Mouse (Mus musculus) Patski (cell line): ENCODE results near the gene Pcyox1. TPM values are rescaled to one million over a fixed set of nuclear protein-coding genes. Genes with fewer than 3 reads are reported as not detected.
"Not testable (repeated sequence)": the region's sequence is repeated elsewhere in the genome, so short reads cannot be mapped to it uniquely, and the experiment has no call there.

ENCODE experiments used
- ATAC-seq: fragments of 100-300 bp; one replicate; pipeline ENCODE4 v1.8.0; 2021
- CTCF ChIA-PET: fragments of 350-600 bp; sonication (Branson Sonifier 250); formaldehyde crosslinking; loops from one replicate; lab custom pipeline; 2022; ENCODE audit warnings: inconsistent platforms; lab: Charles Lee
- POLR2A ChIA-PET: fragments of 350-600 bp; sonication (Branson Sonifier 250); formaldehyde crosslinking; loops from one replicate; lab custom pipeline; 2022; ENCODE audit warnings: antibody characterized with exemption, inconsistent platforms; lab: Charles Lee
- DNase-seq: peaks from one replicate; pipeline ENCODE4 v3.0.0-alpha.2; 2011; ENCODE audit warnings: low read depth, low spot score
- H3K27me3 ChIP-seq: fragments of 371-371 bp; one replicate; pipeline ENCODE4 v1.5.1; 2021
- CTCF ChIP-seq: fragments of 100-300 bp; IDR thresholded peaks from one replicate; pipeline ENCODE4 v1.5.1; 2021
- in situ Hi-C: fragments of 300-500 bp; cut with MboI; formaldehyde crosslinking; loops from 3 replicates; pipeline ENCODE4 v1.11.1; 2018; ENCODE audit warnings: low pct_unique_long_range_greater_than_20kb, mixed read lengths
- polyA plus RNA-seq: library from polyadenylated mRNA; unstranded; gene quantifications from one replicate; pipeline ENCODE4 v1.2.3, GENCODE M21; 2021

The Pcyox1 gene
- polyA plus RNA-seq, 1 experiment from 2014 or later = 151 TPM

DNA sequence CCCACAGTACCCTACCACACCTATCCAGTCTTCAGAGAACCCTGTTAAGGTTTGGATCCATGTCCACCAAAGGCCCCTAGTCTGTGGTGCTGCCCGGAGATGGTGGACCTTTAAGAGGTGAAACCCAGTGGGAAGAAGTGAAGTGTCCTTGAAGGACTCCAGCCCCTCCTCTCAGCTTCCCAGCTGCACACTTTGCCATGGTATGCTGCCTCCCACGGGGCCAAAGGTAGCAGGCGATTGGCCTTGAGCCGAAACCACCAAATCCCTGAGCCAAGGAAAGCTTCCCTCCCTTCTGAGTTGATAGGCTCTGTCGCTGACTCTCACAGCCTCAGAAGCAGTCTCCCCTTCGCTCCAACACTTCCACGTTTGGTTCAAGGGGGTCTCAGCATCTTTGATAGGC is 36.3 kb downstream of the Pcyox1 start:
- no peak for ATAC-seq
- no peak for TF ChIP-seq CTCF
- in situ Hi-C loops = loop anchor here (5.0 to 10.0 kb wide), 2 partner anchors 233 to 336 kb away; partner anchors contain the start of gene Add2
- peaks cover 3% of the 10 kb centered on the region for H3K27me3 ChIP-seq
- ChIA-PET POLR2A (no interaction called here), CTCF (no interaction called here)
- DNase-seq = no peak

DNA sequence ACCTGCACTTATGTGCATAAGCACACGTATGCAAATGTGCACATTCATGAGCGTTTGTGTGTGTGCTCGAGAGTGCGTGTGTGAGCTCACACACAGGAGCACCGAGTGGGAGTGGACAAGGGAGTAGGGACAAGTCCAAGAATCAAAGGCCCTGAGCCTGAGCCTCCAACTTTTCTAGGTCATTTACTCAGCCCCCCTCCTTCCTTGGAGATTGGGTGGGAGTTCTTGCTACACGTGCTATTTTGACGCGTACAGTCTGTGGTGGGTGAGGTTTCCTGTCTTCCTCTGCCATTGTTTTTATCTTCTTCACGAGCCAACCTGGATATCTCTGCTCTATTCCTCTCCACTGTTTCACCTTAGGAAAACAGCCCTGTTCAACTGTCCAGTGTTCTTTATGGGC is 40.0 kb downstream of the Pcyox1 start:
- ChIA-PET CTCF (interaction anchor here (1.0 to 1.4 kb wide), 2 partner anchors 8 kb away, joined by 3 read pairs; partner anchors contain the start of gene Fam136a), POLR2A (no interaction called here)
- no peak for TF ChIP-seq CTCF
- in situ Hi-C loops = loop anchor here (10.0 kb wide), 1 partner anchor 82 kb away; no protein-coding TSS in a partner anchor
- H3K27me3 ChIP-seq = peaks cover 3% of the 10 kb centered on the region
- ATAC-seq (no peak), DNase-seq (no peak)

DNA sequence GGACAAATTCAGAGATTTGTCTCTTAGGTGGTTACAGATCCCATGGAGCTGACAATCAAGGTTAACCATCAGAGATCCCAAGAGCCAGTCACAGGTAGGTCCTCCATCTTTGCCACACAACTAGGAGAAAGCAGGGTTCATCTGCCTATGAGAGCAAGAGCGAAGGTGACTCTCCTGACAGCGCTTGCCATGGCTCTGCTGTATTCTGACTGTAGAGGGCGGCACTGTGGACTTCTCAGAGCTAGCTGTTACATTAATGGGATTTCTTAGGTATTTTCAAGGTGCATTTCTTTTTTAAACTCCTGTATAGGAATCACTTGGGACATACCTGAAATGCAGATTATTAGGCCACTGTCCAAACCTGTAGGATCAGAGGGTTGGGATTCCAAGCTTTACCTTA is 42.0 kb downstream of the Pcyox1 start:
- DNase-seq (no peak), ATAC-seq (no peak)
- peaks cover 3% of the 10 kb centered on the region for H3K27me3 ChIP-seq
- in situ Hi-C loops = loop anchor here (10.0 kb wide), 1 partner anchor 80 kb away; no protein-coding TSS in a partner anchor
- peak; percentile 24 for TF ChIP-seq CTCF
- ChIA-PET POLR2A (no interaction called here), CTCF (interaction anchor here (2.3 kb wide), 1 partner anchor 10 kb away, joined by 12 read pairs; the partner anchor contains the start of gene Fam136a)

DNA sequence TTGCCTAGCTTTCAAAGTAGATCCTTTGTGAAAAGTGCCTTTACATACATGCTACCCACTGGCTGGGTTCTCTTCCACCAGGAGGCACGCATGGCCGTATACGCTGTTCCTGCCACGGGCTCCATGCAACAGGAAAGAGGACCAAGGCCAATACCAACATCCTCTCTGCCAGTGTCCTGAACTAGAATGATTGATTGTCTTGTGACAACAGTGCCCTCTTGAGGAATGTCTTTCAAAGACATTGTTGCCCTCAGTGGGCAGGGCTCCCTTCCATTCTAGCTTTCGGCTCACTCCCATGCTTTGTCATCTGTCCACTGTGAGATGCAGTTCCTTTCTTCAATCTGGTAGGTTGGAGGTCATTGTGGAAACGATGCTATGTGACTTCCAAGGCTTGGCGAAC is 47.7 kb downstream of the Pcyox1 start:
- no peaks in the 10 kb centered on the region for H3K27me3 ChIP-seq
- CTCF ChIA-PET = interaction anchor here (1.0 to 1.7 kb wide), 5 partner anchors 8 to 66 kb away, joined by 3 to 5 read pairs (median 3); no protein-coding TSS in a partner anchor
- ATAC-seq (no peak), DNase-seq (no peak)
- TF ChIP-seq CTCF = peak; percentile 70
- POLR2A ChIA-PET = no interaction called here
- in situ Hi-C loops = no loop called here

DNA sequence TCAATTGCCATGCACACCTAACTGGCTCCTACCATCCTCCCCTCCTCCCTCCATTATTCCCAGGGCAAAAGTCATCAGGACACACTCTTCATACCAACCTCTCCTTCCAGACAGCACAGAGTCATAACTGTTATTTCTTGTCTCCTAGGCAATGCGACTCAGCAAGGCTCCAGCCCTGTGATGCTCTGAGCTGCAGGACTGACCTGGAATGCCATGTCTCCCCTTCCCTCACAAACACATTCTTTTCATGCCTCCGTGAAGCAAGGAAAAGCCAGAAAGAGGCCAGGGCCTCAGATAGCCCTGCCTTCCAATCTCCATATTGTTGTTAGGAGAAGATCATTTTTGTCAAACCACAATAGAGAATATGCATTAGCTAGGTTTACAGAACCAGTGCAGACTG is 50.9 kb downstream of the Pcyox1 start:
- POLR2A ChIA-PET = no interaction called here
- CTCF ChIA-PET = interaction anchor here (1.1 kb wide), 1 partner anchor 152 kb away, joined by 4 read pairs; no protein-coding TSS in a partner anchor
- TF ChIP-seq CTCF = no peak
- in situ Hi-C loops = no loop called here
- H3K27me3 ChIP-seq = no peaks in the 10 kb centered on the region
- ATAC-seq = peak; percentile 87
- DNase-seq = peak; percentile 30

DNA sequence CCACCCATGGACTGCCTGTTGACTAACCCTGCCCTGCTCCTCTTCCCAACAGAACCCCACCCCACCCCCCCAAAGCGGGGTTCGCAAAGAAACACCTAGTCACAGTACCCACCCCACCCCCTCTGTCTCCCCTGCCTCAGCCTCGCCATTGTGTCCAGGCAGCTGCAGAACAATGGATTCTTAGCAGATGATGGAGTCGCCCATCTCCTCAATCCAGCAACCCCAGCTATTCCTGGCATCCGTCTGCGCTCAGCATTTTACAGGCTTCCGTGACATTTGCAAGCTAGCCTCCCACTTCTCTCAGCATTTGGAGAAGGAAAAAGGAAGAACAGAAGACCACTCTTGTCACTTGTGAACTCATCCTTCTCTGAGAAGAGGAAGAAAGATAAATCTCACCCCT is 53.3 kb downstream of the Pcyox1 start:
- no peak for TF ChIP-seq CTCF
- POLR2A ChIA-PET = no interaction called here
- ATAC-seq (no peak), DNase-seq (no peak)
- CTCF ChIA-PET = interaction anchor here (1.1 kb wide), 1 partner anchor 21 kb away, joined by 3 read pairs; no protein-coding TSS in a partner anchor
- in situ Hi-C loops = no loop called here
- no peaks in the 10 kb centered on the region for H3K27me3 ChIP-seq

DNA sequence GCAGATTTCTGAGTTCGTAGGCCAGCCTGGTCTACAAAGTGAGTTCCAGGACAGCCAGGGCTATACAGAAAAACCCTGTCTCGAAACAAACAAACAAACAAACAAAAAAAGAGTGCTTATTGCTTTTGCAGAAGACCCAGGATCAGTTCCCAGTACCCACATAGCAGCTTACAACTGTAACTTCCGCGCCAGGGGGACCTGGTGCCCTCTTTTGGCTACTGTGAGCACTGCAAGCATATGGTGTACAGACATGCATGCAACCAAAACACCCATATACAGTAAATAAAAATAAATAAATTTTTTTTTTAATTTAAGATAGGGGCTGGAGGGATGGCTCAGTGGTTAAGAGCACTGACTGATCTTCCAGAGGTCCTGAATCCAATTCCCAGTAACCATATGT is 60.6 kb downstream of the Pcyox1 start:
- H3K27me3 ChIP-seq, CTCF ChIA-PET, DNase-seq, ATAC-seq, POLR2A ChIA-PET, in situ Hi-C loops: not testable (repeated sequence)
- TF ChIP-seq CTCF = peak; percentile 28

Other genes with a start within 250 kb of the Pcyox1 start
- 3.1 TPM for gene Tgfa, start 201.9 kb downstream of the Pcyox1 start, polyA plus RNA-seq
- gene Fam136a, start 31.5 kb downstream of the Pcyox1 start, polyA plus RNA-seq = 36.3 TPM
- 125 TPM for gene Snrpg, start 25.9 kb downstream of the Pcyox1 start, polyA plus RNA-seq
- gene Tia1, start 7.1 kb upstream of the Pcyox1 start, polyA plus RNA-seq = 91.4 TPM
- gene Gm44790, start 29.5 kb upstream of the Pcyox1 start, polyA plus RNA-seq = 3.1 TPM
- 16.1 TPM for gene C87436, start 41.2 kb upstream of the Pcyox1 start, polyA plus RNA-seq
- 240 TPM for gene Pcbp1, start 129.2 kb upstream of the Pcyox1 start, polyA plus RNA-seq
- gene Asprv1, start 231.0 kb upstream of the Pcyox1 start, polyA plus RNA-seq = not detected